Mouse (Mus musculus): ENCODE results near the gene Cntnap2. TPM values are rescaled to one million over a fixed set of nuclear protein-coding genes. Genes with fewer than 3 reads are reported as not detected.

Cntnap2 gene
- polyA plus RNA-seq, 1 experiment from 2014 or later = not detected

- TF ChIP-seq EP300 (IDR thresholded peaks at IDR 0.05; ENCODE audit: low read depth) (no peak), CTCF (IDR thresholded peaks at IDR 0.05; ENCODE audit: low read depth) (no peak)
- H3K27me3 ChIP-seq (ENCODE audit: insufficient read depth, low read length) = no peaks in the 10 kb centered on the region
- DNase-seq = no peak
- 73% methylated on average over 1 of the region's 1 CpGs for WGBS (ENCODE audit: insufficient replicate concordance)
- no peak overlapping the region for H3K4me3 ChIP-seq (ENCODE audit: low read depth, low read length)
- no peaks in the 10 kb centered on the region for H3K9me3 ChIP-seq (ENCODE audit: low read length)
- no peaks in the 10 kb centered on the region for H3K4me1 ChIP-seq (ENCODE audit: insufficient read depth)
- H3K9ac ChIP-seq (replicated peaks) = no peak overlapping the region
- no peak overlapping the region for H3K4me2 ChIP-seq (ENCODE audit: low read depth, low read length)
- H3K36me3 ChIP-seq (replicated peaks; ENCODE audit: insufficient read depth, low read length) = no peaks in the 10 kb centered on the region
- no peak overlapping the region for H3K27ac ChIP-seq (ENCODE audit: low read depth)
- no peak for ATAC-seq
Observed at GRCm38 (mm10) chr6:46696187-46696586, 1637.0 kb downstream of the Cntnap2 start.

- TF ChIP-seq EP300 (IDR thresholded peaks at IDR 0.05; ENCODE audit: low read depth) (no peak), CTCF (IDR thresholded peaks at IDR 0.05; ENCODE audit: low read depth) (no peak)
Observed at GRCm38 (mm10) chr6:46699343-46699742, 1640.2 kb downstream of the Cntnap2 start.

GRCm38 (mm10) chr6:46704293-46705170 lies 1645.4 kb downstream of the Cntnap2 start:
- 69% methylated on average over 7 of the region's 7 CpGs for WGBS (ENCODE audit: insufficient replicate concordance)
- H3K4me3 ChIP-seq (ENCODE audit: low read depth, low read length) = no peak overlapping the region
- no peak overlapping the region for H3K27ac ChIP-seq (ENCODE audit: low read depth)
- H3K4me1 ChIP-seq (ENCODE audit: insufficient read depth) = no peaks in the 10 kb centered on the region
- H3K9me3 ChIP-seq (ENCODE audit: low read length) = no peaks in the 10 kb centered on the region
- DNase-seq (no peak), ATAC-seq (no peak)
- no peaks in the 10 kb centered on the region for H3K36me3 ChIP-seq (replicated peaks; ENCODE audit: insufficient read depth, low read length)
- H3K27me3 ChIP-seq (ENCODE audit: insufficient read depth, low read length) = no peaks in the 10 kb centered on the region
- no peak overlapping the region for H3K4me2 ChIP-seq (ENCODE audit: low read depth, low read length)
- TF ChIP-seq EP300 (IDR thresholded peaks at IDR 0.05; ENCODE audit: low read depth) = no peak
- no peak for TF ChIP-seq CTCF (IDR thresholded peaks at IDR 0.05; ENCODE audit: low read depth)
- no peak overlapping the region for H3K9ac ChIP-seq (replicated peaks)

More at GRCm38 (mm10) chr6:46699343-46699742, 1640.2 kb downstream of the Cntnap2 start:
- Histone ChIP-seq H3K9ac (replicated peaks) (no peak overlapping the region), H3K27me3 (ENCODE audit: insufficient read depth, low read length) (no peaks in the 10 kb centered on the region), H3K4me2 (ENCODE audit: low read depth, low read length) (no peak overlapping the region), H3K4me3 (ENCODE audit: low read depth, low read length) (no peak overlapping the region), H3K27ac (ENCODE audit: low read depth) (no peak overlapping the region), H3K9me3 (ENCODE audit: low read length) (no peaks in the 10 kb centered on the region), H3K4me1 (ENCODE audit: insufficient read depth) (no peaks in the 10 kb centered on the region), H3K36me3 (replicated peaks; ENCODE audit: insufficient read depth, low read length) (no peaks in the 10 kb centered on the region)
- DNase-seq = no peak
- 86% methylated on average over 2 of the region's 2 CpGs for WGBS (ENCODE audit: insufficient replicate concordance)
- ATAC-seq = no peak

- 59% methylated on average over 3 of the region's 3 CpGs for WGBS (ENCODE audit: insufficient replicate concordance)
- no peak for ATAC-seq
- no peaks in the 10 kb centered on the region for H3K9me3 ChIP-seq (ENCODE audit: low read length)
- no peak overlapping the region for H3K4me2 ChIP-seq (ENCODE audit: low read depth, low read length)
- no peaks in the 10 kb centered on the region for H3K36me3 ChIP-seq (replicated peaks; ENCODE audit: insufficient read depth, low read length)
- H3K27ac ChIP-seq (ENCODE audit: low read depth) = no peak overlapping the region
- TF ChIP-seq CTCF (IDR thresholded peaks at IDR 0.05; ENCODE audit: low read depth) (no peak), EP300 (IDR thresholded peaks at IDR 0.05; ENCODE audit: low read depth) (no peak)
- no peaks in the 10 kb centered on the region for H3K4me1 ChIP-seq (ENCODE audit: insufficient read depth)
- H3K27me3 ChIP-seq (ENCODE audit: insufficient read depth, low read length) = no peaks in the 10 kb centered on the region
- no peak for DNase-seq
- no peak overlapping the region for H3K4me3 ChIP-seq (ENCODE audit: low read depth, low read length)
- H3K9ac ChIP-seq (replicated peaks) = no peak overlapping the region
Observed at GRCm38 (mm10) chr6:46705926-46706325, 1646.8 kb downstream of the Cntnap2 start.

- TF ChIP-seq CTCF (IDR thresholded peaks at IDR 0.05; ENCODE audit: low read depth) = no peak
- no peak for TF ChIP-seq EP300 (IDR thresholded peaks at IDR 0.05; ENCODE audit: low read depth)
- Histone ChIP-seq H3K4me1 (ENCODE audit: insufficient read depth) (no peaks in the 10 kb centered on the region), H3K9ac (replicated peaks) (no peak overlapping the region), H3K4me2 (ENCODE audit: low read depth, low read length) (no peak overlapping the region), H3K9me3 (ENCODE audit: low read length) (no peaks in the 10 kb centered on the region), H3K27ac (ENCODE audit: low read depth) (no peak overlapping the region), H3K36me3 (replicated peaks; ENCODE audit: insufficient read depth, low read length) (no peaks in the 10 kb centered on the region), H3K4me3 (ENCODE audit: low read depth, low read length) (no peak overlapping the region), H3K27me3 (ENCODE audit: insufficient read depth, low read length) (no peaks in the 10 kb centered on the region)
- DNase-seq (no peak), ATAC-seq (no peak)
- WGBS (ENCODE audit: insufficient replicate concordance) = 45% methylated on average over 2 of the region's 2 CpGs
Observed at GRCm38 (mm10) chr6:46716576-46716975, 1657.4 kb downstream of the Cntnap2 start.

- Histone ChIP-seq H3K4me2 (ENCODE audit: low read depth, low read length) (no peak overlapping the region), H3K9me3 (ENCODE audit: low read length) (no peaks in the 10 kb centered on the region), H3K4me3 (ENCODE audit: low read depth, low read length) (no peak overlapping the region), H3K27me3 (ENCODE audit: insufficient read depth, low read length) (no peaks in the 10 kb centered on the region), H3K27ac (ENCODE audit: low read depth) (no peak overlapping the region), H3K4me1 (ENCODE audit: insufficient read depth) (no peaks in the 10 kb centered on the region), H3K9ac (replicated peaks) (no peak overlapping the region), H3K36me3 (replicated peaks; ENCODE audit: insufficient read depth, low read length) (no peaks in the 10 kb centered on the region)
- ATAC-seq (no peak), DNase-seq (no peak)
- TF ChIP-seq EP300 (IDR thresholded peaks at IDR 0.05; ENCODE audit: low read depth) = no peak
- no peak for TF ChIP-seq CTCF (IDR thresholded peaks at IDR 0.05; ENCODE audit: low read depth)
Observed at GRCm38 (mm10) chr6:46733794-46734193, 1674.6 kb downstream of the Cntnap2 start.

Data from liver, postnatal 0 days (tissue).